Mouse (Mus musculus): ENCODE measurements around the gene Kcnrg. TPM values are rescaled to one million over a fixed set of nuclear protein-coding genes. Genes with fewer than 3 reads are reported as not detected.

Gene Kcnrg
- polyA plus RNA-seq, 1 experiment: not detected

DNA sequence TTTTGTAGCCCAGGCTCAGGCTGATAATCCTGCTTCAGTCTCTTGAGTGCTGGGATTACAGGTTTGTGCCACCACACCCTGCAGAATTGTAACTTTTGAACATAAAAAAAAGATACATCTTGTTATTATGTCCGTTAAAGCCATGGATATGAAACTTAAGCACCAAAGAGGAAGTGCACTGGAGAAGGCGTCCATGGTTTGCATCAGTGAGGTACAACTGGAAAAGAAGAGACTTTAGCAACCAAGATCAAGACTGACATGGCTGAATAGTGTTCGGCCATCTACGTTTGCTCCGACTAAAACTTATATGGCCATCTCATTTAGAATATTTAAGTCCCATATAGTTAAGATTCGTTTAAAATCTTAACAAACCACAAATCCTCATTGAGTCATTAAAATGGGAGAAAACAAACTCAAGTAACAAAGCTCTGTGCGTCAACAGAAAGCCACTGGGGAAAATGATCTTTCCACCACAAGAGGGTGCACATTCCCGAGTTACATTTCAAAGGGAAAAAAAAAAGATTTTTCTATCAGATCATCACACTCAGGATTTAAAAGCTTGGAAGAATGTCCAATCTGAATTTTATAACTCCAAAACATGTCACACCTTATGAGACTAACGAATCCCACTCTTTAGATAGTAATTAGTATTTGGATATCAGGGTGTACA lies 43.2 kb downstream of the Kcnrg start:
- Histone ChIP-seq H3K27ac (ENCODE audit: insufficient read depth, low read length) (no peak overlapping the region), H3K36me3 (ENCODE audit: control insufficient read depth, insufficient read depth, low read length) (no peaks in the 10 kb centered on the region), H3K27me3 (ENCODE audit: control insufficient read depth, insufficient read depth, low read length) (no peaks in the 10 kb centered on the region), H3K4me1 (ENCODE audit: control insufficient read depth, insufficient read depth, insufficient read length) (0 out of 2 replicates have a peak, but pooled peaks cover 2% of the 10 kb centered on the region), H3K4me3 (ENCODE audit: extremely low read depth, insufficient read depth, insufficient read length) (no peak overlapping the region)
- TF ChIP-seq POLR2A (IDR thresholded peaks at IDR 0.05; ENCODE audit: low read depth, low read length) (no peak), CTCF (IDR thresholded peaks at IDR 0.05; ENCODE audit: extremely low read depth, insufficient read depth, insufficient read length, insufficient replicate concordance) (peak; percentile 6; the same call in 1 of the 2 replicates)
- peak; percentile 23 to 30 for DNase-seq (ENCODE audit: low read depth in 1 of 2, low spot score in 2 of 2)
- WGBS: 32% methylated on average over 9 of the region's 9 CpGs

GRCm38 (mm10) chr14:61656469-61656868 lies 49.2 kb downstream of the Kcnrg start:
- H3K27me3 ChIP-seq (ENCODE audit: control insufficient read depth, insufficient read depth, low read length): no peaks in the 10 kb centered on the region
- TF ChIP-seq CTCF (IDR thresholded peaks at IDR 0.05; ENCODE audit: extremely low read depth, insufficient read depth, insufficient read length, insufficient replicate concordance) (no peak), POLR2A (IDR thresholded peaks at IDR 0.05; ENCODE audit: low read depth, low read length) (no peak)
- 60% methylated on average over 2 of the region's 2 CpGs for WGBS
- 0 out of 2 replicates have a peak, but pooled peaks cover 2% of the 10 kb centered on the region for H3K4me1 ChIP-seq (ENCODE audit: control insufficient read depth, insufficient read depth, insufficient read length)
- H3K4me3 ChIP-seq (ENCODE audit: extremely low read depth, insufficient read depth, insufficient read length): no peak overlapping the region
- H3K27ac ChIP-seq (ENCODE audit: insufficient read depth, low read length): no peak overlapping the region
- H3K36me3 ChIP-seq (ENCODE audit: control insufficient read depth, insufficient read depth, low read length): no peaks in the 10 kb centered on the region
- DNase-seq (ENCODE audit: low read depth in 1 of 2, low spot score in 2 of 2): no peak

- no peak overlapping the region for H3K4me3 ChIP-seq (ENCODE audit: extremely low read depth, insufficient read depth, insufficient read length)
- WGBS: 98% methylated on average over 1 of the region's 1 CpGs
- no peak overlapping the region for H3K27ac ChIP-seq (ENCODE audit: insufficient read depth, low read length)
- H3K36me3 ChIP-seq (ENCODE audit: control insufficient read depth, insufficient read depth, low read length): no peaks in the 10 kb centered on the region; the same call in 1 of the 2 replicates
- H3K4me1 ChIP-seq (ENCODE audit: control insufficient read depth, insufficient read depth, insufficient read length): no peaks in the 10 kb centered on the region
- TF ChIP-seq CTCF (IDR thresholded peaks at IDR 0.05; ENCODE audit: extremely low read depth, insufficient read depth, insufficient read length, insufficient replicate concordance) (no peak), POLR2A (IDR thresholded peaks at IDR 0.05; ENCODE audit: low read depth, low read length) (no peak)
- no peaks in the 10 kb centered on the region for H3K27me3 ChIP-seq (ENCODE audit: control insufficient read depth, insufficient read depth, low read length)
- no peak for DNase-seq (ENCODE audit: low read depth in 1 of 2, low spot score in 2 of 2)
Observed at GRCm38 (mm10) chr14:61661496-61661895, 54.2 kb downstream of the Kcnrg start.

GRCm38 (mm10) chr14:61662307-61662706 lies 55.0 kb downstream of the Kcnrg start:
- no peak for DNase-seq (ENCODE audit: low read depth in 1 of 2, low spot score in 2 of 2)
- Histone ChIP-seq H3K4me3 (ENCODE audit: extremely low read depth, insufficient read depth, insufficient read length) (no peak overlapping the region), H3K4me1 (ENCODE audit: control insufficient read depth, insufficient read depth, insufficient read length) (no peaks in the 10 kb centered on the region), H3K27me3 (ENCODE audit: control insufficient read depth, insufficient read depth, low read length) (no peaks in the 10 kb centered on the region), H3K36me3 (ENCODE audit: control insufficient read depth, insufficient read depth, low read length) (no peaks in the 10 kb centered on the region; the same call in 1 of the 2 replicates), H3K27ac (ENCODE audit: insufficient read depth, low read length) (no peak overlapping the region)
- 87% methylated on average over 8 of the region's 8 CpGs for WGBS
- TF ChIP-seq CTCF (IDR thresholded peaks at IDR 0.05; ENCODE audit: extremely low read depth, insufficient read depth, insufficient read length, insufficient replicate concordance) (no peak), POLR2A (IDR thresholded peaks at IDR 0.05; ENCODE audit: low read depth, low read length) (no peak)

Other genes with a start within 250 kb of the Kcnrg start
- 0.83 and 1.1 TPM in 2 replicates for gene Ebpl, start 247.0 kb upstream of the Kcnrg start, polyA plus RNA-seq (2012; rRNA removed)
- gene Kpna3, start 167.6 kb upstream of the Kcnrg start, polyA plus RNA-seq (2012; rRNA removed): 3.1 and 3.8 TPM in 2 replicates
- gene Spryd7, start 50.6 kb upstream of the Kcnrg start, polyA plus RNA-seq (2012; rRNA removed): 3.2 and 3.9 TPM in 2 replicates
- gene Trim13, start 9.2 kb upstream of the Kcnrg start, polyA plus RNA-seq (2012; rRNA removed): 0.60 and 0.79 TPM in 2 replicates

Data from spleen, adult 2 months (tissue).